Mouse (Mus musculus): ENCODE data around the gene Cym. TPM values are rescaled to one million over a fixed set of nuclear protein-coding genes. Genes with fewer than 3 reads are reported as not detected.

Gene Cym
- polyA plus RNA-seq, 1 experiment from 2014 or later: 0.34 TPM

DNA sequence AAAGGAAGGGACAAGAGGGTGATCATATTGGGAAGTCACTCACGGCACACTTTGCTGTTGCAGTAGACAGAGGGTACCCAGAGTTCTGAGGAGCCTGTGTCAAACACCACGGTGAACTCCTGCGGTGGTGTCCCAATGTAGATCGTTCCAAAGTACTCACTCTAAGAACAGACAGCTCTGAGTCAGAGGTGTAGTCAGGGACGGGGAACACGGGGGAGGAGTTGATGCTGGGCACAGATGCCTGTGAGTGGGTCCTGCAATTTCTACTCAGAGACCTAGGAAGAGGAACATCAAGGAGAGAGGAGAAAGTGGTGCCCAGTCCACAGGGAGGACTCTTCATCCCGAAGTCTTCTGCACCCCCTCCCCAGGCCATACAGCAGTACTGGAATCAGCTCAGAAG, 3.0 kb downstream of the Cym start:
- Histone ChIP-seq H3K9ac (no peak overlapping the region), H3K27me3 (no peaks in the 10 kb centered on the region), H3K36me3 (no peaks in the 10 kb centered on the region), H3K4me2 (no peak overlapping the region), H3K4me3 (no peak overlapping the region), H3K27ac (no peak overlapping the region), H3K4me1 (no peaks in the 10 kb centered on the region), H3K9me3 (no peaks in the 10 kb centered on the region)
- WGBS: 87% methylated on average over 7 of the region's 7 CpGs
- no peak for ATAC-seq (ENCODE audit: insufficient number of reproducible peaks, insufficient read depth, low FRiP score, low TSS enrichment, low read depth)

DNA sequence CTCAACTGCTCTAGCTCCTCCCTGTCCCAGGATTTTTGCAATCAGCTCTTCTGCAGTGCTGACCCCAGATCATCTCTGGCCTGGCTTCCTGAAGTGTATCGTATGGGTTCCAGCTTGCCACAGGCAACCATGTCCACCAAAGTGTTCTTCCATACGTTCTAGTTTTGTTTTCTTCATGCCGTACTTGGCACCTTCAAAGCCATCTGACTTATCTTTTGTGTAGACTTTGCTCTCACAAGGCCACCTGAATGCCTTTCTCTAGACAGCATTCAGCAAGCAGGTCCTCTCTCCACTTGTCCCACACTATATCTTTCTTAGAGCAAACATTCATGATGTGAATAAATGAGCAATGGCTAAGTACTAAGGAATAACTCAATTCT, 4.4 kb downstream of the Cym start:
- no peaks in the 10 kb centered on the region for H3K4me1 ChIP-seq
- H3K9me3 ChIP-seq: no peaks in the 10 kb centered on the region
- H3K9ac ChIP-seq: no peak overlapping the region
- no peaks in the 10 kb centered on the region for H3K27me3 ChIP-seq
- no peak overlapping the region for H3K27ac ChIP-seq
- no peak overlapping the region for H3K4me3 ChIP-seq
- 86% methylated on average over 3 of the region's 3 CpGs for WGBS
- no peak overlapping the region for H3K4me2 ChIP-seq
- ATAC-seq (ENCODE audit: insufficient number of reproducible peaks, insufficient read depth, low FRiP score, low TSS enrichment, low read depth): no peak
- H3K36me3 ChIP-seq: no peaks in the 10 kb centered on the region

DNA sequence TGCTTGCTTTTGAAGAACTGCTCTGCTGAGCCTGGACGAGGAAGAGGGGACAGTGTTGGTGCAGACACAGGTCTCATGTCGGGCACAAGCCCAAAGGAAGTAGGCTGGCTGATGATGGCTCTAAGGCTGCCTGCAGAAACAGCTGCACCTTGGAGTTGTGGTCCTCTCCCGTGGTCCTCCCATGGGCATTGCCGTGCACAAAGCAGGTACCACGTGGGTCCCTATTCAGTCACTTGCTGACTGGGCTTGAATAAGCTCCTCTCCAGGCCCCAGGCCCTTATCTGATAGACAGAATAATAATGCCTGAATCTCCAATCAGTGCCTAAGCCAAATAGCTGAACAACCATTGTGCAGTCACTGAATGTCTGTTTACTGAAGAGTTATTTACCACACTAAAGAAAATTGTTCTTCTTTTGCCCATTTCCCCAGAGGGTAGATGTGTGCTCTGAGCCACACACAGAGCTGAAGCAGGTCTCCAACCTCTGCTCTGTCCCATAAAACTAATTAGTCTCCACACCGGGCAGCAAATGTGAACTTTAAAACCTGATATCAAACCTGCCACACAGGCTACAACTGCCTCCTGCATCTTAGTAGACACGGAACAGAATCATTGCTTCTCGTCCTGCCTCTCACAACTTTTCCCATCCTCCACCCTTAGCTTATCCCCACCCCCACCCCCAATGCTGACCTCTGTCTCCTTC, 5.0 kb downstream of the Cym start:
- no peaks in the 10 kb centered on the region for H3K9me3 ChIP-seq
- no peak for ATAC-seq (ENCODE audit: insufficient number of reproducible peaks, insufficient read depth, low FRiP score, low TSS enrichment, low read depth)
- no peaks in the 10 kb centered on the region for H3K4me1 ChIP-seq
- no peak overlapping the region for H3K4me2 ChIP-seq
- no peak overlapping the region for H3K4me3 ChIP-seq
- 76% methylated on average over 8 of the region's 8 CpGs for WGBS
- no peaks in the 10 kb centered on the region for H3K27me3 ChIP-seq
- no peak overlapping the region for H3K27ac ChIP-seq
- H3K36me3 ChIP-seq: no peaks in the 10 kb centered on the region
- H3K9ac ChIP-seq: no peak overlapping the region

DNA sequence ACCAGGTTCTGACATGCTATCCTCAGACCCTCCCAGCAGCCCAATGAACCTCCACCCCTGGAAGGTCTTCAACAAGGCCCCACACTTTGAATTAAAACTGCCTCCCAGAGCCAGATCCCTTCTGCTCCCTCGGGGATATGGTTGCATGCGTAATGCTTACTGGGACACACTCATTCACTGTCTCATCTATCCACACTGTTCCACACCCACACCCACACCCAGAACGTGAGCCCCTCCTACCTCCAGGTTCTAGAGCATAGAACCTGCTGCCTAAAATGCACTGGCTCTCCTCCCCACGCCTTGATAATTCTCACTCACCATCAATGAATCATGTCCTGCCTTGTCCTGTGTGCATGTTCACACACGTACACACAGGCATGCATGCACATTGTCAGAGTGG, 6.9 kb downstream of the Cym start:
- no peak for ATAC-seq (ENCODE audit: insufficient number of reproducible peaks, insufficient read depth, low FRiP score, low TSS enrichment, low read depth)
- no peaks in the 10 kb centered on the region for H3K36me3 ChIP-seq
- H3K9me3 ChIP-seq: no peaks in the 10 kb centered on the region
- H3K4me2 ChIP-seq: no peak overlapping the region
- no peak overlapping the region for H3K27ac ChIP-seq
- WGBS: 80% methylated on average over 5 of the region's 5 CpGs
- H3K4me3 ChIP-seq: no peak overlapping the region
- no peaks in the 10 kb centered on the region for H3K4me1 ChIP-seq
- H3K27me3 ChIP-seq: no peaks in the 10 kb centered on the region
- H3K9ac ChIP-seq: no peak overlapping the region

DNA sequence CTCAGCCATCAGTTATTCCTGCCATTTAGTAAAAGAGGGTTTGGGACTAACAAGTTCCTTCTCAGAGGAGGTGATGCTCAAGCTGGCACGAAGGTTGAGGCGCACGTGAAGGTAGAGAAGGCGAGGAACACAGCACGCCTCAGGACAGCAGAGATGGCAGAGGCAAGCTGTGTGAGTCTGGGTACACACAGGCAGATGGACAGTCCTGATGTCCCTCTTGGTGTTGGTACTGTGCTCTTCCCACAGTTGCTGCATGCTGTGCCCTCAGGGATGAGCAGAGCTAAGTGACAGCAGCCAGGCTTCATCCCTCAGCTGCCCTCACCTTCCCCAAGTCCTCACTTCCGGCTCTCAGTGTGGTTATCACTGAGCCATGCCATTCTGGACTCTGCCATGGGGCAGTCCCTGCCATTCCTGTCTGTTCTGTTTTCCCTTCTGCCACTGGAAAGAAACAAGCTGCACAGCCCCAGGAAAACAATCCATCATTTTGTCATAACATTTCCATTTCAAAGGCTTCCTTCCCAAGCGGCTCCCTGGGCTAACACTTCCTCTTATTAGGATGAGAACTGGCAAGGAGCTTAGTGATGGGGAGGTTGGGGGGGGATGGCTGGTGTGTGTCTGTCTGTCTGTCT, 13.8 kb downstream of the Cym start:
- 65% methylated on average over 7 of the region's 7 CpGs for WGBS

DNA sequence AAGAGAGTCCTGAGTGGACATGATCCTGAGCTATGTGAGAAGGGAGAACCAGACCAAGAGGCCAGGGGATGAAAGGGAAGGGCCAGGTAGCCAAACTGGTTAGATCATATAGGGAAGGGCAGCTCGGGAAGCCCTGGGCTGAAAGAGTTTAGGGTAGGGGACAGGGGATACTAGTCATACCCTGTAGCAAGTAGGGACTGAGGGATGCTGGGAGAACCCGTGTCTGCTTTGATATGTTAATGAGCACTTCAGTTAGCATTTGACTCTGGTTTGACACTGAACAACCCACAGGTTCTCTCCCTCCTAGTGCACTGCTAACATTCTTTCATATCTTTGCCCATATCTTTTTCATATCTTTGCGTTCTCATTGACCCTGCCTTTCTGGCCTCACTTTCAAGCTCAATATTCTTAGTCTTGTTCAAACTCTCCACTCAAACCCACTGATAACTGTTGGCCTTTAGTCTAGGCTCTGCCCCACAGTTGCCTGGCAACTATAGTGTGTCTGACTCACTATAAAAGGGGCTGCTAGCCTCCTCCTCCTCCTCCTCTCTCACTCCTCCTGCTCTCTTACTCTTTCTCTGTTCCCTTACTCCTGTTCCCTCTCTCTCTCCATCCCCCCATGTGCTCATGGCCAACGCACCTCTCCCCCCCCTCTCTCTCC, 14.9 kb downstream of the Cym start:
- H3K27ac ChIP-seq: no peak overlapping the region
- 52% methylated on average over 4 of the region's 4 CpGs for WGBS
- no peak overlapping the region for H3K4me3 ChIP-seq
- no peak overlapping the region for H3K9ac ChIP-seq
- no peak overlapping the region for H3K4me2 ChIP-seq
- no peaks in the 10 kb centered on the region for H3K9me3 ChIP-seq
- no peaks in the 10 kb centered on the region for H3K36me3 ChIP-seq
- no peaks in the 10 kb centered on the region for H3K27me3 ChIP-seq
- no peaks in the 10 kb centered on the region for H3K4me1 ChIP-seq
- ATAC-seq (ENCODE audit: insufficient number of reproducible peaks, insufficient read depth, low FRiP score, low TSS enrichment, low read depth): no peak

More for the DNA sequence above, 13.8 kb downstream of the Cym start:
- no peak overlapping the region for H3K4me3 ChIP-seq
- H3K4me2 ChIP-seq: no peak overlapping the region
- H3K9me3 ChIP-seq: no peaks in the 10 kb centered on the region
- no peaks in the 10 kb centered on the region for H3K4me1 ChIP-seq
- no peak overlapping the region for H3K9ac ChIP-seq
- H3K36me3 ChIP-seq: no peaks in the 10 kb centered on the region
- H3K27me3 ChIP-seq: no peaks in the 10 kb centered on the region
- ATAC-seq (ENCODE audit: insufficient number of reproducible peaks, insufficient read depth, low FRiP score, low TSS enrichment, low read depth): no peak
- H3K27ac ChIP-seq: no peak overlapping the region

DNA sequence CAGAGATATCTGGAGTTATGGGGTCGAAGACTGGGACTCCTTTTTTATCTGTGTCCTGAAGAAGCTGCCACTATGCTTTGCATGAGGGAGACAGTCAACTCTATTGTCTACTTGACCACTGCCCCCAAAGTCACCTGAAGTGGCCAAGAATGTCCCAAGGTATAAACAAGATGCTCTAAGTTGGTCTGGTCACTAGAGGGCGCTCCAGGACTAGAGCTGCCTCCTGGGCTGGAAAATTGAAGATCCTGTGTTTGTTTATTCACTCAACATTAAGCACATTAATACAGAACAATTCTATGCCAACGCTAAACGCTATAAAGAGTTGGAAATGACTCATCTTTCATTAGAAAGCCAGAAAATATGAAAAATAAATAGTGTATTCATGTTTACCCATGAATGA, 15.5 kb downstream of the Cym start:
- Histone ChIP-seq H3K4me1 (no peaks in the 10 kb centered on the region), H3K36me3 (no peaks in the 10 kb centered on the region), H3K9me3 (no peaks in the 10 kb centered on the region), H3K27me3 (no peaks in the 10 kb centered on the region), H3K27ac (no peak overlapping the region), H3K4me3 (no peak overlapping the region), H3K9ac (no peak overlapping the region), H3K4me2 (no peak overlapping the region)
- ATAC-seq (ENCODE audit: insufficient number of reproducible peaks, insufficient read depth, low FRiP score, low TSS enrichment, low read depth): no peak
- WGBS: 14% methylated on average over 4 of the region's 4 CpGs

DNA sequence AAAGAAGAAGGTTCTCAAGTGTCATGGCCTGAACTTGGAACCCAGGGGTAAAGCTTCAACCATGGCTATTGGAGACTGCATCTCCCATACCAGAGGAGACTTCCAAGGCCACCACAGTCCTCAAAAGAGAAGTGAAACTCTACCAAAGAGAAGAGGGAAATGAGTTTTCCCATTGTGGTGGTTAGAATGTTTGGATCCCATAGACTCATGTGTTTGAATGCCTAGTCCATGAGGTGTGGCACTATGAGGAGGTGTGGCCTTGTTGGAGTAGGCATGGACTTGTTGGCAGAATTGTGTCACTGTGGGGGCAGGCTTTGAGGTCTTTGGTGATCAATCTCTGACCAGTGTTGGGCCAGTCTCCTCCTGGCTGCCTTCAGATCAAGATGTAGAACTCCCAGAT, 16.4 kb downstream of the Cym start:
- no peak overlapping the region for H3K4me2 ChIP-seq
- no peak for ATAC-seq (ENCODE audit: insufficient number of reproducible peaks, insufficient read depth, low FRiP score, low TSS enrichment, low read depth)
- H3K9me3 ChIP-seq: no peaks in the 10 kb centered on the region
- no peak overlapping the region for H3K9ac ChIP-seq
- no peaks in the 10 kb centered on the region for H3K4me1 ChIP-seq
- H3K27me3 ChIP-seq: no peaks in the 10 kb centered on the region
- H3K36me3 ChIP-seq: no peaks in the 10 kb centered on the region
- no peak overlapping the region for H3K27ac ChIP-seq
- no peak overlapping the region for H3K4me3 ChIP-seq

DNA sequence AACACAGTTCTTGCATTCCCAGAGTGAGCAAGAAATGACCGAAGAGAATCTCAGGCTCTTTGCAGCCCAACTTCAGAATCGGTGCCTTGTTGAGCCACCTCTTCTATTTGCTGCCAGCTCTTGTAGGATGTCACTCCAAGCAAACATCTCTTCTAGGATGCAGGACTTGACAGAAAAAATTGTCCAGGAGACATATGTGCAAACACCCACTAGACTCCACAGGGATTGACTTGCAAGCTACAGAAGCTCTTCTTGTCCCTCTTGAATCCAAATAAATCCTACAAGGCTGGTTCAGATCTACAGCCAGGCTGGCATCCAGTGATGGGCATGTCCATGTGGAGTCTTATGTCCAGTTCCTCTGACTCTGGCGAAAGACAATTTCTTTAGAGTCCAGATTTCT, 17.1 kb downstream of the Cym start:
- H3K27me3 ChIP-seq: no peaks in the 10 kb centered on the region
- 84% methylated on average over 3 of the region's 3 CpGs for WGBS
- H3K4me1 ChIP-seq: no peaks in the 10 kb centered on the region
- ATAC-seq (ENCODE audit: insufficient number of reproducible peaks, insufficient read depth, low FRiP score, low TSS enrichment, low read depth): no peak
- H3K36me3 ChIP-seq: no peaks in the 10 kb centered on the region
- H3K27ac ChIP-seq: no peak overlapping the region
- H3K4me3 ChIP-seq: no peak overlapping the region
- no peak overlapping the region for H3K4me2 ChIP-seq
- no peaks in the 10 kb centered on the region for H3K9me3 ChIP-seq
- H3K9ac ChIP-seq: no peak overlapping the region

DNA sequence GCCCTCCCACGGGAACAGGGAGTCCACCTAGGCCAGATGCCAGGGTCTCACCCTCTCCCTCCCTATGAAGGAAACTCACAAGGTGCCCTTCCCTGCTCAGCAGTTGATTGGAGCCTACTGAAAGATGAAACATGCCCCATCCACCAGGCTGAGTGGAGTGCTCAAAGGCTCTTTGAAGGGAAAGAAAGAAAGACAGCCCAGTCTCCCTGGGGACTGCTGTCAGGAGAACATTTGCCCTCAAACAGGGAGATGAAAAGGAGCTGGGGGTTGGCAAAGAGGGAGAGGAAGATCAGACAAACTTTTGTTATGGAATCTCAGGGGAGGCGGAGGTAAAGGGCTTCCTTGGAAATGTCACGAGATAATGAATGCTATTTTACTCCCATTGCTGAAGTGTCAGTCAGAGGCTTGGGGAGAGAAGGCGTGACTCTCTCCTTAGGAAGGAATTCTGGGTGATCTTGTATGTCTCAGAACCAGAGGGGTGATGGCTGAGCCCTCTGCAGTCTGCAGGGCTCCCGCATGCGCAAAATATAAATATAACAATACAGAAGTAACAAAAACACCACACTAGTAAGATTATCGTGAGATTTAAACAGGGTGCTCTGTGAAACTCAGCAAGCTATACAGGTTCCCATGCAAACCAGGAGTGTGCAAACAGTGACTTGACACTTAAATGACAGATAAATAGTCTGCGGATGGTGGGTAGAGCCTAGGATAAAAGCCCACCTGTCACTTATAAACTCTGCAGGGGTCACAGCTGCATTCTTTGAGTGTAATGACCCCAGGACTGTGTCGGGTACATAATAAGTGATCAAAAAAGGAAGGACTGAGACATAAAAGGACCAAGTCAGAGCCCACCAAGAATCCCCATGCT, 20.0 kb downstream of the Cym start:
- Histone ChIP-seq H3K4me1 (no peaks in the 10 kb centered on the region), H3K36me3 (no peaks in the 10 kb centered on the region), H3K9me3 (no peaks in the 10 kb centered on the region), H3K27me3 (no peaks in the 10 kb centered on the region), H3K4me2 (no peak overlapping the region), H3K27ac (no peak overlapping the region), H3K9ac (no peak overlapping the region), H3K4me3 (no peak overlapping the region)
- WGBS: 46% methylated on average over 9 of the region's 9 CpGs
- ATAC-seq (ENCODE audit: insufficient number of reproducible peaks, insufficient read depth, low FRiP score, low TSS enrichment, low read depth): no peak

DNA sequence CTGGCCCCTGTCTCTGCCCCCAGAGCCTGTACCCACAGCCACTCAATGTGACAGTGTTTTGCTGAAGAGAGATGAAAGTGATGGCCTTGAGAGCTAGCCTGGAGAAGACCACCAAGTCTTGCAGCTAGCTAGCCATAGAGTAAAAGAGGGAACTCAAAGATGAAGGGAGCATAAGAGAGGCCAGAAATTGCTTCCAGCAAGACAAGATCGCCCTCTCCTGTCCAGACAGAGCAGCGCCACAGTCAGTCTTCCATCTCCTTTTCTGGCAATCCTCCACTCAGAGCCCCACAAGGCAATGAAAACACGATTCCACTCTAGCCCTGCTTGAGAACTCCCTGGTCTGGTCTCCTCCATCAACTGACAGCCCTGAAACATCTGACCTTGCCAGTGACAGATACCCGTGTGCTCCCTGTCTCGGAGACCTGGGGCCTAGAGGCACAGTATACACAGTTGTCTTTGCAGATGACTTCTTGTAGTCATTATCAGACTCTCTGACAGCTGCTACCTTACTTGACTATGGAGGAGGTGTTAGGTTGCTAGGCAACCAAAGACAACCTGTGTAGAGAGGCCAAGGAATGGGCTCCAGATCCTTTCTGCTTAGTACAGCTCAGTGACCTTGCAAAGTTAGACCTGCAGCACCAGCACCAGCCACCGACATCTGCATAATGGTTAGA, 33.2 kb downstream of the Cym start:
- ATAC-seq (ENCODE audit: insufficient number of reproducible peaks, insufficient read depth, low FRiP score, low TSS enrichment, low read depth): no peak
- no peak overlapping the region for H3K9ac ChIP-seq
- H3K9me3 ChIP-seq: no peaks in the 10 kb centered on the region
- 44% methylated on average over 6 of the region's 6 CpGs for WGBS
- no peak overlapping the region for H3K27ac ChIP-seq
- no peaks in the 10 kb centered on the region for H3K4me1 ChIP-seq
- H3K36me3 ChIP-seq: no peaks in the 10 kb centered on the region
- no peaks in the 10 kb centered on the region; the same call in 1 of the 2 replicates for H3K27me3 ChIP-seq
- H3K4me3 ChIP-seq: no peak overlapping the region
- H3K4me2 ChIP-seq: no peak overlapping the region

Data from embryonic facial prominence, embryonic 13.5 days (tissue).